Mouse (Mus musculus): ENCODE measurements around the gene Pik3cd.

DNA sequence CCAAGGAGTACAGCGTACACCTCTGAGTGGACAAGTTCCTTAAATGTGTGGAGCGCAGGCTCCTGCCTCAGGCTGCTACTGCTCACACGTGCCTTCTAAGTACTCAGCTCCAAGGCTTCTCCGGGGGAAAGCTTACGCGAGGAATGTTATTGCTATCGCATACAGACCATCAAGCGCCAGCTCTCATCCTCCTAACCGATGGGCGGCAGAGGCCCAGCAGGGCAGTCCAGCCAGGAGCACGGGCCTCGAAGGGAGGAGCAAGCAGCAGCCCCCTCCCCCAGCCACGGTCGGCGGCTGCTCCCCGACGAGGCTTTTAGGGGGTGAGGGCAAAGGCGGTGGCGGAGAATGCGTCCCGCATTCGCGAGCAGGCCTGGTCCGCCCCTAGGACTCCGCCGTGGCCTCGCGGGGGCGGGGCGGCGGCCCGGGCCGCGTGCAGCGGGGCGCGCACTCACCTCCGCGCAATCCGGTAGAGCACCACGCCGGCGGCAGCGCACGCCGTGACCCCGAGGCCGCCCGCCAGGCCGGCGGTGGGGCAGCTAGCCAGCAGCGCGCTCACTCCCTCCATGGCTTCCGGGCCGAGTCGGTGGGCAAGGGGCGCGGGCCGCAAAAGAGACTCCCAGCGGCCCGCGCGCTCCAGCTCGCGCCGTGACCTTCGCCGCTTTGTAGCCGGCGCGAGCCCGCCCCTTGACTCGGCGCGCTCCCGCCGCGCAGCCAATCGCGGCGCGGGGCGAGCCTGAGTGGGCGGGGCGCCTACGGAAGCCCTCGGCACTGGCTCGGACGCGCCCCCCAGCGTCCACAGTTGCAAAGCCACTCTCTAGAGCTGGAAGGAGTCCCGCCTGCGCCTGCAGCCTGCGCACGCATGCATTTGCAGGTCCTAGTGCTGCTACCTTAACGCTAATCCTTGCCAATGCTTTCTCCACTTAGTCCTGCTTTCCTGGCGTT is 35.3 kb upstream of the Pik3cd start, which contains the start of gene Tmem201:
- no peak for TF ChIP-seq GATA1 (IDR thresholded peaks at IDR 0.05; ENCODE audit: low read length)
- TF ChIP-seq TAL1 (IDR thresholded peaks at IDR 0.05; ENCODE audit: low read length) = no peak

All from erythroblast, embryonic 14.5 days (primary cell).